Mouse (Mus musculus): Measurements from ENCODE around the gene Insr.

DNA sequence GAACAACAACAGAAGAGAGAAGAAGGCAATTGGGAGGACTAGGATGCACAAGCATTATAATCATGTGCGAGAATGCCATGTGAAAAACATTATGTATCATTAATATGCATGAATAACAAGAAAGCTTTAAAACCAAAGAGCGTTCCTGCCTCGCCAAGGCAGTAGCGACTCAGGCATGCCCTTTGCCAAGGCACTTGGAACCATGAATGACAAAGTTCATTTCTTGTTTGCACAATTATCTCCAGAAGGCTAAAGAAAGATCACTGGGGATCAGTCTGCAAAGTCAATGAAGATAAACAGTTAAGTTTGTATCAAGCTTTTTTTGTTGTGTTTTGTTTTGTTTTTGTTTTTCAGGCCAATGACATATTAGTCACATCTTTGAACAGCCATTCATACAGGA, 36.2 kb downstream of the Insr start:
- TF ChIP-seq CTCF (IDR thresholded peaks at IDR 0.05; ENCODE audit: borderline replicate concordance, extremely low read depth, insufficient read depth, insufficient read length), result no peak
- TF ChIP-seq POLR2A (IDR thresholded peaks at IDR 0.05; ENCODE audit: borderline replicate concordance, extremely low read depth, insufficient read depth, insufficient read length, poor library complexity, severe bottlenecking), result no peak

Data from brain, embryonic 14.5 days (tissue).